Mouse (Mus musculus) ES-Bruce4 (cell line): ENCODE results near the gene Abcc9.

Experiments used
- CTCF ChIP-seq: IDR thresholded peaks from one replicate; pipeline ENCODE4 v1.8.1; 2011; ENCODE audit warnings: low read depth, low read length
- POLR2A ChIP-seq: IDR thresholded peaks from one replicate; pipeline ENCODE4 v1.8.1; 2011; ENCODE audit warnings: low read length; ENCODE audit not compliant: insufficient read depth

- no peak for TF ChIP-seq POLR2A
- no peak for TF ChIP-seq CTCF
Measured at GRCm38 (mm10) chr6:142721731-142722130, 19.6 kb upstream of the Abcc9 start.
